Mouse (Mus musculus) ES-Bruce4 (cell line): ENCODE measurements around the gene Fbxw11.

Source experiments
- CTCF ChIP-seq: IDR thresholded peaks from one replicate; pipeline ENCODE4 v1.8.1; 2011; ENCODE audit warnings: low read depth, low read length
- EP300 ChIP-seq: IDR thresholded peaks from 2 replicates; pipeline ENCODE4 v1.6.1; 2011; ENCODE audit warnings: low read depth, low read length; ENCODE audit not compliant: insufficient read depth
- POLR2A ChIP-seq: IDR thresholded peaks from one replicate; pipeline ENCODE4 v1.8.1; 2011; ENCODE audit warnings: low read length; ENCODE audit not compliant: insufficient read depth

DNA sequence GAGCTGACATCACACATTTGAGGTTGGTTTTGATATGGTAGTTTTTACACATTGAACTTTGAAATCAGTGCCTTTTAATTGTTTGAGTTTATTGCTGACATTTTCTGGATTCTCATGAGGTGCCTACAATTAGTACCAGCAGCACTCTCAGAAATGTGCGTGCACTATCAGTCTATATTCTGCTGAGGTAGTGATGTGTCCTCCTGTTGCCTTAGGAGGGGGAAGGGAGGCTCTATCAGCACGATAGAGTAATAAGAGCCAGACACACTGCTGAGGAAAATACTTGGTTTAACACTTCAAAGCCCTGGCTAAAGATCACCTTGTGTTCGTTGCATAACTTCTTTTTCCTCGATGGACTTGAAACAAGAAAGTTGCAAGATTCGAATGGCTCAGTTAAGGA, 73.4 kb downstream of the Fbxw11 start:
- TF ChIP-seq CTCF = no peak
- TF ChIP-seq POLR2A = no peak
- no peak for TF ChIP-seq EP300
